Mouse (Mus musculus): Measurements from ENCODE around the gene Cabcoco1. TPM values are rescaled to one million over a fixed set of nuclear protein-coding genes. Genes with fewer than 3 reads are reported as not detected.

Gene Cabcoco1
- total RNA-seq, 2 experiments from 2014 or later = 20.9 to 21.0 TPM

DNA sequence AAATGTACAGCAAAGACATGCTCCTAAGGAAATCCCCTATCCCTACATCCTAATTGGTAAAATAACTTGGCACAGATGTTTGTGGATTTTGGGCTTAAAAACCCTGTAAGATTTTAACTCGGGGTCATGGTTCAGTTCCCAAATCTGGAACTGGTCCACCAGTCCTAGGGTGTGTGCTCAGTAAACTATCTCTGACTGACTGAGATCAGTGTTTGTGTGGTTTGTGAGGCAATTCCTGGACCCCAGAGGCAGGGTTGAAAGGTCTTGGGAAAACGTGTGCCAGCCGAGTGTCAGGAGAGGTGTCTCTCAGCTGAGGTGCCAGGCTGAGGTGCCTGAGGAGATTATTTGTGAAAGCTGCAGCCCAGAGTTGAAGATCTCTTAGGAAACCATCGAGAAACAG, 19.6 kb downstream of the Cabcoco1 start:
- intact Hi-C loops (cut with DNase I) = no loop called here
- no peak for DNase-seq (ENCODE audit: low spot score)

DNA sequence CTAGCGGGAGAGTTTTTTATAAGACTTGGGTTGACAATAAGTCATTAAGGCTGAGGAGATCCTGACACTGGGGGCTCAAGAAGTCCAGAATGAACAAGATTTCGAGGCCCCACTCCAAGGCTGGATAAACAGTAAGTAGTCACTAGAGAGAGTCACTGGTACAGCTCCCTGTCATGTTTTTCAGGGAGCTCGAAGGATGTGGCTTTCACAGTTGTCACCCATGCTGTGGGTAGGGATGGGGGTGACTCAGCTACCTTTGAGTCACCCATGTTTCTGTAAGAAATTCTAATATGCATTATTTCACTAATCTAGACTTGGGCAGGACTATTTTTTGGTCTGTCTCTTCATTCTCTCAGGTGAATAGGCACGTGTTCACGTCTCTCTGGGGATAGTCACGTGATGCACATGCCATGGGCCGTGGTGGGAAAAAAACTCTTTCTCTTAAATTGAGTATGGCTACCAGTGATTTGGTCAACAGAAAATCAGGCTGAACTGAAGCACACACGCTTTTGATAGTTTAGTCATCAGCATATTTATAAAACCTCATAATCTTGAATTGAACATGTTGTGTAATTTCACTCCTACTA, 29.2 kb downstream of the Cabcoco1 start:
- DNase-seq (ENCODE audit: low spot score) = no peak
- intact Hi-C loops (cut with DNase I) = no loop called here

DNA sequence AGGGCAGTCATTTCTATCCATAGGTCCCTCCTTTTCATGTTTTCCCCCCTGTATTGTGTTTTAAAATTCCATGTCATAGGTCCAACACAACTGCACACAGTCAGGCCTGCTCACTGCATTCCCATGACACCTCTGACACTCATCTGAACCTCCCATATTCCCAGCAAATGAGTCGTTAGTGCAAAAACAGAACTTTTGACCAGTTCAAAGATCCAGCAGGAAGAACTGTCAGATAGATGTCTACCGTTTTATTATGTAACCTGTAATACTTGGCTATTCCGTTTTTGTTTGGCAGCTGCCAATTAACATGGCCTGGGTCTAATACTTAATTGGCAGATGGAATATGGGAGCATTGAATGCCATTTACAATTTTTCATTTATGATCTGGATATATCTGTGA, 34.0 kb downstream of the Cabcoco1 start:
- intact Hi-C loops (cut with DNase I) = no loop called here
- DNase-seq (ENCODE audit: low spot score) = no peak

DNA sequence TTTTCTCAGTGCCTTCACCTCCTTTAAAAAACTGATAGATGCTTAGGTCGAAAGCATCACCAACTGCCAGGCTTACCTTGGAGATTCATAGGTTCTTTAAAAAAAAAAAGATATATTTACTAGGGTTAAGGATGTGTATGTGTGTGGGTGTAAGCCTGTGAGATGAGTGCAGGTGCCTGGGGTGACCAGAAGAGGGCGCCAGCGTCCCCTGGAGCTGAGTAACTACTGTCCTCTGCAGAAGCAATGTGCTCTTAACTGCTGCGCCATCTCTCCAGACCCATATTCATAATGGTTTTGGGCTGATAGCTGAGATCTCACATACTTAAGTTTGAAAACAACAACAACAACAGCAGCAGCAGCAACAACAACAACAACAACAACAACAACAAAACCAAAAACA, 35.5 kb downstream of the Cabcoco1 start:
- intact Hi-C loops (cut with DNase I) = no loop called here
- DNase-seq (ENCODE audit: low spot score) = no peak

DNA sequence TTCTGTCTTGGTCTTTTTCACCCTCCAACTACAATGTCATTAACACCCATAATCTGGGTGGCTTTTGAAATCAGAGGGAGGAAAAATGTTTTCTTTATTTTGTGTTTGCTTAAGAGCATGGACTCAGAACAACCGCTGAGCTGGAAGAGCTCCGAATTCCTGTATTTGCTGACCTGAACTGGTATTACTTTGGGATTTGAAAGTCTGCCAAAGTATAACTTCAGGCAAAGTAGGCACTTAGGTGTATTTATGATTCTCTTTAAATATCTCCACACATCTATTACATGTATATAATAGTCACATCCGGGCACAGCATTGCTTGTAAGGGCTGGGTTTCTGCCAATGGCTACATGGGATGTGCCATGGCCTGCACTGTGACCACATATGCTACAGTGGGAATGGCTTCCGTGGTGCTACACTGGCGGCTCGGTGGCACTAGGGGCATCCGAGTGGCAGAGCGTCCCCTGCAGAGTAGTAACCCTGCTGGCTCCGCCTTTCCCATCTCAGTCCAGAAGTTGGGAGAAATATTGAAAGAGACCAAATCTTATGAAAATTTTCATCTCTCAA, 37.0 kb downstream of the Cabcoco1 start:
- DNase-seq (ENCODE audit: low spot score) = no peak
- intact Hi-C loops (cut with DNase I) = no loop called here

DNA sequence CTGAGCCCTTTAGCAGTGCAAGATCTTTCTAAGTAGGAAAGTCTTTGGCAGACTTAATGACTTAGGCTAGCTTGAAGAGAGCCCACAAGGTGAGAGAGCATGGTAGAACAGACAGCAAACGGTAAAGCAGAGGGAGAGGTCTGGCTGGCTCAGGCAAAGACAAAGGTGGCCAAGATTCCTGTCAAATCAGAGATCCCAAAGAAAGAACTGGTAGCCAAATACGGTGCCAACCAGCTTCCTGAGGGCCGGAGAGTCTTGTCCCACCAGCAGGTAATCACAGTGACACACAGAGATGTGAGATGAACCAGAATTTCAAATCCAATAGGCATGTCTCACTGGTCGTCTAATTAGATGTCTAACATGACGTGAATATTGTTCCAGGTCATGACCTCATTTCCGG, 40.6 kb downstream of the Cabcoco1 start:
- intact Hi-C loops (cut with DNase I) = no loop called here

DNA sequence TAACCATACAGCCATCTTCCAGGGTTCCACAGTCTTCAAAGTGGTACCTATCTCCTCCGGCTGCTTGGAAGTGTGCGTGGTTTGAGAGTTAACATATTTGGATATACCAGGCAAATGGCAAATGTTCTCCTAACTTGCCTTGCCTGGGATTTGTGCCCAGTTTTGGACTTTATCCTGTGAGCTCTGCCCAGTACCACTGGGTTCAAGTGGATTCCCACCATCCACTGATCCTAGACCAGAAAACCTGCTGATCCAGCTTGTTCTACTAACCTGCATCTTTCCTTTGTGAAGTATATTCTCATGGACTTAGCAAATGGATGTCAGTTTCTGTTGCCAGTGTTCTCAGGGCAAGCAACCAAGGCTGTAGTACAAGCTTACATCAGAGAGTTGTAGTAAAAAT, 46.5 kb downstream of the Cabcoco1 start:
- no peak for DNase-seq (ENCODE audit: low spot score)
- intact Hi-C loops (cut with DNase I) = no loop called here

More for the DNA sequence above, 40.6 kb downstream of the Cabcoco1 start:
- no peak for DNase-seq (ENCODE audit: low spot score)

DNA sequence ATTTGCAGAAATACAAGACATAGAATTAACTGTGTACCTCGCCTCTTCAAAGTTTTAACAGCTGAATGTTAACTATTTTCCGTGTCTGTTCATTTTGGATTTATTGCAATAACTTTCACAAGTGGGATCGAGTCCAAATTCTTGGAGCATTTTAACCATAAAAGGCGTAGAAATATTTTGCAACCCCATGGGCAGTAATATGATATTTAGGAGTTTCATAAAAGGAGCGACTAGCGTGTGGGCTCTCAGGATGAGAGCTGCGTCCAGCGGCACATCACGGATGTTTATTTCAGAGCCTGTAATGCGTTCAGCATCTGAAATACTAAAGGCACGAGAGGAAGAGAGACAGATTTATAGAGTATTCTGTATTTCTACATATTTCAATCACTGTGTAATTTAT, 50.1 kb downstream of the Cabcoco1 start:
- intact Hi-C loops (cut with DNase I) = no loop called here
- DNase-seq (ENCODE audit: low spot score) = no peak

DNA sequence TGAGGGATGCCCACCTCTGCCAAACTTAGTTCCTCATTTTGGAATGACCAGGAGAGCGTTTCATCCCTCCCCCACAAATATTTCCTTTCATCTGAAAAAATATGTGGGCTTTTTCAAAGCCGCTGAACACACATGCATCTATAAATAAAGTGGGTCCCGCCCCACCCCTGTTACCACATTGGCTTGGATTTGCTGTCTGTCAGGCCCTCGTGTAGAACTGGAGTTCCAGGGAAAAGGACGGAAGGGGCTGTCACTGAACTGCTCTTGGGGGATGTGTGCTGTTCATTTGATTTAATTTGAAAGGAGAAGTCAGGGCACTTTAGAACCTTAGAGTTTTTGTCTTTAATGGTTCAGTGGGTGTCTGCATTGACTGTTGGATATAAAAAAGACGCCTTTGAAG, 50.9 kb downstream of the Cabcoco1 start:
- DNase-seq (ENCODE audit: low spot score) = no peak
- intact Hi-C loops (cut with DNase I) = no loop called here

DNA sequence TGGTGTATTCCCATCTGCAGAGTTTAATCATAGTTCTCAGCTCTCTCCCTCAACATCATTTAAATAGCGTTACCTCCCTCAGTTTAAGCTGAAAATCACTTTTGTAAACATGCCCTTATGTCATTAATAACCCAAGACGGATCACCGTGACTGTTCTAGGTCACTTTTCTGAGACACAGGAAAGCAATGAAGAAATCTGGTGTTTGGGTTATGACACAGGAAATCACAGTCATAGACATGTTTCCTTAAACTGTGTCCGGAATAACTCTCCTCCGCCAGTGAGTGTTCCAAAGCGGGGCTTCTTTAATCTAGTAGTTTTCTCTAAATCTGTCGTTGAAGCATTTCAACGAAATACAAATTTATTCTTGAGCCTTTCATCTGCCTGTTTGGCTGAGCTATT, 68.9 kb downstream of the Cabcoco1 start:
- intact Hi-C loops (cut with DNase I) = no loop called here
- no peak for DNase-seq (ENCODE audit: low spot score)

DNA sequence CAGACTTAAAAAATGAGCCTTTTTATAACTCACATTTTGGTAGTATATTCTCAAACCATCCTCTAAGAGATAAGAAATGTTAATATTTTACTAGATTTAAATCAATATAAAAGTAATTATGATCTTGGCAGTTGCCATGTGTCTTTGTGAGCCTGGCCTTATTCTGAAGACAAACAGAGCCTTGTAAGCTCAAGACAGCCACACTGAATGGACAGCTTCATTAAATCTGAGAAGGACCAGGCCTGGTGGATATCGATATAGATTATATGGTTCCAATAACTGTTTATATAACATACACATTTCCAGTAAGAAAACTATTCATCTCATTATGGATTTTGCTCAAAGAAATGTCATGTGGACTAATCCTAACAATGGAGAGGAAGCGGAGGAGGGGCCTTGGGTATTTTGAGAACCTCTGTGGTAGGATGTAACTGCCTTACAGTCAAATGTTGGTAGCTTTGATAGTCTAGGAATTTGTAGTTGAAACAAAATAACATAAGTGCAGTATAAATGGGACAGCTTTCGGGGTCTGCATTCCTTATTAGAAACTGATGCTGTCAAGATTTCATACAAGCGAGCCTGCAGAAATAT, 75.9 kb downstream of the Cabcoco1 start:
- intact Hi-C loops (cut with DNase I) = loop anchor here (5.0 to 10.0 kb wide), 2 partner anchors 441 to 539 kb away; no protein-coding TSS in a partner anchor
- no peak for DNase-seq (ENCODE audit: low spot score)

DNA sequence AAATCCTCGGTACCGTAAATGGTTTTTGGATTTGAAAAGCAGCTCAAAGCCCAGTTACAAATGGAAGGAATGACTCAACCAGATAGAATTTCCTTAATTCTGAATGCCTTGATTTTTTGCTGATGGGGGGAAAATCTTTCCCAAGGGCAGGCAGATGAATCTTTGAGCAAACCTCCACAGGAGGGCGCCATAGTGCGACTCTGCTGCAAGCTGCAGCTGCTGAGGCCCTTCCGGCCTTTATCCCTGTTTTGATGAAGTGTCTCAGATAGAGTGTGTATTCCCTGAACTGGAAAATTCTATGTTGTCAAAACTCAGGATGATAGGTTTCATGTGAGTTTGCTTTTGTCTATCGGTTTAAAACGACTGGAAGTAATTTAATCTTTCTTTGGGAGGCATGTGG, 76.8 kb downstream of the Cabcoco1 start:
- peak; percentile 23 for DNase-seq (ENCODE audit: low spot score)
- intact Hi-C loops (cut with DNase I) = loop anchor here (5.0 to 10.0 kb wide), 2 partner anchors 442 to 540 kb away; no protein-coding TSS in a partner anchor

DNA sequence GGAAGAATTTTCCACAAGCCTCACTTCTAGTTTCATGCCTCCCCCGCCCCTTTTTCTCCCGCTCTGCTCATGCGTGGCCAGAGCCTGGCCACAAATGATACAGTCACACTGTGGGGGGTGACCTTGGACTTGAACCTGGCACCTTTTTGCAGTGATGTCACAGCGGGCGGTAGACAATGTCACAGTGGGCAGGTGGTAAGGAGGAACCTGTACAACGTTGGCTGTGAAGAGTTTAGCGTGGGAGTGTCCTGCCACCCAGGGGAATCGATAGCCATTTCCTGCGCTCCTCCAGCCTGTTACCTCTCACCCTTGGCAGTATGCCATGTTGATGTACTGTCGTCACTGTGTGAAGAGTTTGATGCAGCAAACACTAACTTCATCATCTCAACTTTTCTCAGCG, 81.9 kb downstream of the Cabcoco1 start:
- intact Hi-C loops (cut with DNase I) = loop anchor here (10.0 kb wide), 1 partner anchor 545 kb away; no protein-coding TSS in a partner anchor
- DNase-seq (ENCODE audit: low spot score) = no peak

DNA sequence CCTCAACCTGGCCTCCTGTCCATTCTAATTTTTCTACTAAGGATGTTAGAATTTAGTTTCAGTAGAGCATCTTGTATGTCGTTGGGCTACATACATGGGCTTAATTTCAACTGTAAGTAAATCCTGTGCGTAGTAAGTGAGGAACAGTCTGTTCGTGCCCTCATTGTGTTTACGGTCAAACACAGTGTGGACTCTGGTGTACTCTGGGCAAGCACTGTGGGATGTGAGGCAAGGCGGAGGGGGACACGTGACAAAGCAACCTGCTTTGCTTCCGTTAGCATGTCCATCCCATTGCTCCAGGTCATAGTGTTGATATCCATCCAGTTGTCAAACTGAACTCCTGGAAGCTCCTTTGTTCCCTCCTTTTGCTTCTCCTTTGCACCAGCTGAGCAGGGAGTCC, 84.7 kb downstream of the Cabcoco1 start:
- intact Hi-C loops (cut with DNase I) = no loop called here
- no peak for DNase-seq (ENCODE audit: low spot score)

DNA sequence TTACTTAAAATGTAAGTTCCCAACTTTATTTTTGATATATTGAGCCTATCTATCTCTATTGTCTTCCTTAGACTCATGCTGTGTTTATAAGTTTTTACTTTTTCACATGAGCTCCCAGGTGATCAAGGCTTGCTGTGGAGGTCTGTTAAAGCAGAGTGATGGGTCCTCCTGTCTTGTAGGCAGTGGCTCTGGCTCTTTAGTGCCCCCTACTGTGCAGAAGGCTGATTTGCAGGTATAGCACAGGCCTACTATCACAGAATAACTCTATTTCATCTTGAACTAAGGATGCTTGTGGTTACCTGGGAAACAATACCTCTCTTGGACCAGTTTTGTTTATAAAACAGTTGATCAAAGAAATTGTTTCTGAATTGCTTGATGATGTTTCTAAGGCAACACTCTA, 87.2 kb downstream of the Cabcoco1 start:
- no peak for DNase-seq (ENCODE audit: low spot score)
- intact Hi-C loops (cut with DNase I) = no loop called here

DNA sequence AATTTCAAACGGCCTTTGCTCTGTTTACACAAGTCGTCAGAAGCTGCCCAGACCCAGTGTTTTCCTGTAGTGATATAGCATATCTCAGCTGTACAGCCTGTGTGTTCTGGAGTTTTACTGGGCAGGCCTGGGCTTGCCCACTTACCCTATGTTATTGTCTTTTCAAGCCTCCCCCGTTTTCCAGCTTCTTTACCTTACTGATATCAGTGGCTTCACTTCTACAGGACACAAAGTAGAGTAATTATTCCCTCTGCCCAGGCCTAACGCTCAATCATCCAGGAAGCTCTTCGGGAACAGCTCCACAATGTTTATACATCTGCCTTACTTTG, 94.9 kb downstream of the Cabcoco1 start:
- intact Hi-C loops (cut with DNase I) = loop anchor here (10.0 kb wide), 1 partner anchor 92 kb away; no protein-coding TSS in a partner anchor
- DNase-seq (ENCODE audit: low spot score) = no peak

DNA sequence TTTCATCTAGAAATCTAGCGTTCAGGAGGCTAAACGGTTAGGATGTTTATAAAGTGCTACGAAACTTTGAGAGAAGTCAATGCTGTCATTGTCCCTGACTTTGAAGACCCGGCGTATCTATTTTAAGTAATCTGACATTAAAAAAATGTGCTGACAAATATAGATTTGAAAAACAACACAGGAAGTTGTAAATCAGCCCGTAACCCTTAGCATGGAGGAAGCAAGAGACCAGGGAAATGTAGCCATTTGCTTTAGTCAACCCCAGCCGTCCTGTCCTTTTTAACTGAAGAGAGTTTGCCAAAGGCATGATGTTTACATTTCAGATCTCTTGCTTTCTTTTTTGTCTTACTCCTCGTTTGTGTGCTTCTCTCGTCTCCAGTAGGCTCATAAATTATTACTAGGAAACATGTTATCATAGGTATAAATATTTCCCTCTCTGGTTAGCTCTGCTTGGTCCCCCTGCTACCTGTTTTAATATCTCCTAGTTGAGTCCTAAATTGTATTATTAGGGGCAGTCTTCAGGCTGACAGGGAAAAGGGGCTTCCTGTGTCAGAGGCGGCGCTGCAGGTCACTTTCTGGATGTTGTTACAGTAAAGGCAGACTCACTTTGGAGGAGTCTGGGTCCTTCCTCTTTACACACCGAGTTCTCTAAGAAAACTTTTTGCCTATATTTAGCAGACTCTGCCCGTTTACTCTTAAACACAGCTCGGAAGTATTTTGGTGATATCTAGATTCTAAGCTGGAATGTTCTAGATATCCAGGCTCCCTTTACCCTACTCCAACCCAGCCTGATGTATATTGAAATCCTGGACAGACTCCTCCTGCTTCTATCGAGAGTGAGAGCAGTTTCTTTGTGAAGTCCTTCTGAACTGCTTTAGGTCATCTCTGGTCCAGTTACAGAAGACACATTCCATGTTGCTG, 95.6 kb downstream of the Cabcoco1 start:
- DNase-seq (ENCODE audit: low spot score) = no peak
- intact Hi-C loops (cut with DNase I) = loop anchor here (10.0 kb wide), 1 partner anchor 91 kb away; no protein-coding TSS in a partner anchor

DNA sequence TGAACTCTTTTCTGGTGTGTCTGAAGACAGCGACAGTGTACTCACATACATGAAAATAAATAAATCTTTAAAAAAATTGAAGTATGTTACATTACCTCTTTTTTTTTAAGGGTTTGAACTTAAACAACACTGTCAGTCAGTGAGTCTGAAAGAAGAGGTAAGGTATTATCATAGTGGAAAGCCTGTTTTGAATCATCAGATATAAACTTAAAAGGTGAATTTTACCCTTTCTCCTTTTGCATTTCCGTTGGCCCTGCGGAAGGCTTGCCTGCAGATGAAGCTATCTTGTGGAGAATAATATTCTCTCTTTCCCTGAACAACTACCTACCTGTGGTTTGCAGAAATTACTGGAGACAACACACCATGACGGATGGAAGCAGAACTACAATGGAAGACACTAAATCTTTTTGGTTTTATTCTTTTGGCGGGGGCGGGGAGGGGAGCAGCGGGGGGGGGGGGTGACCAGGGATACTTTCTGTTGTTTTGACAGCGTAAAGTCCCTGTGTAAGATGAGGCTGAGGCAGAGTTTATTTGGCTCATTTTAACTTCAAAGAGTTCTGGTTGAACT, 96.4 kb downstream of the Cabcoco1 start:
- no peak for DNase-seq (ENCODE audit: low spot score)
- intact Hi-C loops (cut with DNase I) = loop anchor here (10.0 kb wide), 1 partner anchor 91 kb away; no protein-coding TSS in a partner anchor

DNA sequence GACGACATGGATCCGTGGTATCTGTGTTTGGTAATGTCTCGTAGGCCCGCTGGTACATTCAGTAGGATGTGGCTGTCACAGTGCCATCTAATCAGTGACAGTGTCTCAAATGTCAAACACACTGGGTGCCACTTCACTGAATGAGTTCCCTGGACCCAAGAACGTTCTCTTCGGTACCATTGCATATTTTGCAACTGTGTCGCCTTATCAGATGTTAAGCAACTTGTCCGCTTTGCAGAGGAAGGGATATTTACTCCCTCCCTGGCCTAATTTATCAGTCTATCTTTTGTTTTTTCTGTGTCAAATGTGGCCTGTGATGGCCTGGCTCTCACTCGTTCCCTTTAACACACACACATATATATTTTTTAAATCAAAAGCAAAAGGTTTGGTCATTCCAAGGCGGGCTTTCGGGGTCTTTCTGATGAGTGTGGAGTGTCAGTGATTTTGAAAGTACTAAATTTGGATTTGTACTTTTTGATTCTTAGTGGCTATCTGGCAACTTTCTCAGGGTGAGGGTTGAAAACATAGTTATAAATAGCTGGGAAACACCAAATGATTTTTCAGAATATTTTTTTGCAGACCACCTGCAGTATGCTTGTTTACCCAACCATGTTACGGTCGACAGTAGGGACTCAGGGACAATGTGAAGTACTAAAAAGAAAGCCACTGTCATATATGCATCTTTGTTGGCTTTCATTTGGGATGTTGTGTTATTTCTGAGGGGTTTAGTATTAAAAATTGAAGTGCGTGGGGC, 97.2 kb downstream of the Cabcoco1 start:
- DNase-seq (ENCODE audit: low spot score) = no peak
- intact Hi-C loops (cut with DNase I) = loop anchor here (10.0 kb wide), 1 partner anchor 90 kb away; no protein-coding TSS in a partner anchor

Data from heart, postnatal 25 days (tissue).